Comparison of ENCODE assay signal across 8 mouse cellular contexts in genomic region chr2:103439710-103440109, GRCm38 (mm10). TPM values are rescaled to one million over a fixed set of nuclear protein-coding genes. Genes with fewer than 3 reads are reported as not detected.
A peak's percentile ranks its signal among the peaks of the same experiment; 100 is the strongest.
DNase-seq lines count a peak whose midpoint lies in the region; ATAC-seq and TF ChIP-seq lines count a peak whose summit lies in the region.

No protein-coding gene starts in this region.

- peak; percentile 80 for TF ChIP-seq CTCF in gastrocnemius, adult 2 months (IDR thresholded peaks at IDR 0.05)

- peak overlapping the region; percentile 23; the same call in 1 of the 2 replicates for H3K4me3 ChIP-seq in gastrocnemius, adult 2 months

- intact Hi-C loops in gastrocnemius, adult 2 months (cut with DNase I): no loop called here

- peak; percentile 99 for ATAC-seq in megakaryocyte progenitor cell, adult 5-6 weeks (replicated peaks; ENCODE audit: poor library complexity)

- no peak overlapping the region for H3K27ac ChIP-seq in gastrocnemius, adult 2 months

- peak; percentile 61 for DNase-seq in WW6 (ENCODE audit: low read depth, low spot score)
- DNase-seq in cerebellum, postnatal 36 days: peak; percentile 68 to 72
- DNase-seq in gastrocnemius, adult 2 months: peak; percentile 76
- peak; percentile 61 for DNase-seq in hindlimb bud, embryonic 11.5 days (ENCODE audit: extremely low spot score, low read depth, low spot score)
- peak; percentile 54 for DNase-seq in left cerebral cortex, adult 8-10 months (ENCODE audit: low spot score in 2 of 2)
- peak; percentile 56 to 61 for DNase-seq in right cerebral cortex, postnatal 36 days (ENCODE audit: low spot score in 2 of 2)
- DNase-seq in yolk sac, embryonic 10.5 days (ENCODE audit: low spot score): peak; percentile 65

RNA-seq across cellular contexts. Expression of gene Elf5, which starts 28.2 kb away (rescaled TPM):
- not detected for total RNA-seq in gastrocnemius, adult 2 months (2021)
- 1 to 10 TPM in 3 of 4 experiments, under 1 TPM in 1; 1.00 to 1.4 (median 1.1) TPM for total RNA-seq in left cerebral cortex, adult 8-10 months (2022)
- total RNA-seq in megakaryocyte progenitor cell, adult 5-6 weeks (2015): not detected in 2 replicates
- 1.1 TPM in 1 of 2 replicates, not detected in the other for total RNA-seq in megakaryocyte progenitor cell, adult 5-6 weeks (2017)

RNA-seq across cellular contexts. Expression of gene Cat, which starts 45.2 kb away (rescaled TPM):
- 100 to 1,000 TPM in 1 of 2 experiments, 10 to 100 TPM in 1; 77.9 to 127 TPM for total RNA-seq in gastrocnemius, adult 2 months (2021)
- total RNA-seq in left cerebral cortex, adult 8-10 months (2022): 10 to 100 TPM; 43.7 to 51.4 (median 48.4) TPM
- total RNA-seq in megakaryocyte progenitor cell, adult 5-6 weeks (2015): 117 and 125 TPM in 2 replicates
- 36.0 and 36.6 TPM in 2 replicates for total RNA-seq in megakaryocyte progenitor cell, adult 5-6 weeks (2017)
